Mouse (Mus musculus): ENCODE results near the gene Tmem45a.

DNA sequence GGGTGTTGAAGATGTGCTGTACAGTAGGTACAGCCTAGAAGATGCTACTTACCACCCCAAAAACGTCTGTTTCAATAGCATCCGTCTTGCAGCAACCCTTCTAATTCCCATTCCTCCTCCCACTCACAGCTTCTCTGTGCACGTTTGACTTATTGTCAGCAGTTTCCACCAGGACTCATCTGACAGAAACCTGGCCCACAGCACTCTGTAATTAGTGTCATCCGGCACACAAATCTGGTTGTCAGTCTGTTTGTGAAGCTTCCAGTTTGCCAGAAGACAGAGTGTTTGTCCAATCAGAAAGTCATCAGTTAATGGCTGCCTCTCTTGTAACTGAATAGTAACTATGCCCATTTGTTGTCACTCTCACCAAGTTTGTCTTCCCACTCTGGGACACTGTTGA is 18.4 kb downstream of the Tmem45a start:
- TF ChIP-seq EP300 (IDR thresholded peaks at IDR 0.05) (no peak), CTCF (IDR thresholded peaks at IDR 0.05) (no peak)

Data from lung, postnatal 0 days (tissue).